Mouse (Mus musculus): Measurements from ENCODE around the gene Gm5751. TPM values are rescaled to one million over a fixed set of nuclear protein-coding genes. Genes with fewer than 3 reads are reported as not detected.

Gm5751 gene
- polyA plus RNA-seq, 1 experiment from 2014 or later, result not detected

DNA sequence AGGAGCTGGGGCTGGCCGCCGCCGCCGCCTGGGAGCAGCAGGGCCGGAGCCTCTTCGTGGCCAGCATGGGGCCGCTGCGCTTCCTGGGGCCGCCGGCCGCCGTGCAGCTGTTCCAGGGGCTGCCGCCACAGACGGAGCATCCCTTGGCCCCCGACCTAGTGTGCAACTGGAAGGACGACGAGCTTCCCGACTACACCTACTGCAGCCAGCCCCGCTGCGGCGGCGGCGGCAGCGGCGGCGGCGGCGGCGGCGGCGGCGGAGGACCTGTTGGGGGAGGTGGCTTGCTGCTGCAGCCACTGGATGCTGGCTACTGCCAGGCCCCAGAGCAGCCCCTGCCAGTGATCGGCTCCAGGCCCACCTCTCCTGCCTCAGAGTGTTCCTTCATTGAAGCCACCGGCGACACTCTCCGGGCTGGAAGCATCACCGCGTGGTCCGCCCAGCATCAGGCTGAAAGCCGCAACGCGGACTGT is 19.2 kb downstream of the Gm5751 start:
- H3K9me3 ChIP-seq (ENCODE audit: control insufficient read depth, low read depth, low read length), result no peaks in the 10 kb centered on the region
- 27% methylated on average over 37 of the region's 42 CpGs for WGBS
- H3K4me3 ChIP-seq (ENCODE audit: low read depth, low read length), result peak overlapping the region; percentile 47
- H3K36me3 ChIP-seq (ENCODE audit: control insufficient read depth, insufficient read depth, low read length), result no peaks in the 10 kb centered on the region
- H3K27me3 ChIP-seq (ENCODE audit: control insufficient read depth, insufficient read depth, low read length), result no peaks in the 10 kb centered on the region
- no peaks in the 10 kb centered on the region for H3K4me1 ChIP-seq (ENCODE audit: control insufficient read depth, insufficient read depth, low read length)
- peak; percentile 65 for ATAC-seq (ENCODE audit: insufficient number of reproducible peaks, insufficient read depth, low FRiP score, low read depth)
- peak overlapping the region; percentile 86 for H3K27ac ChIP-seq (ENCODE audit: low read length)
- peak overlapping the region; percentile 53 for H3K9ac ChIP-seq (replicated peaks; ENCODE audit: low read depth, low read length)
- H3K4me2 ChIP-seq (replicated peaks; ENCODE audit: low read depth, low read length), result peak overlapping the region; percentile 46

GRCm38 (mm10) chrX:8900823-8901222 is 26.8 kb downstream of the Gm5751 start:
- H3K9ac ChIP-seq (replicated peaks; ENCODE audit: low read depth, low read length), result no peak overlapping the region
- H3K27me3 ChIP-seq (ENCODE audit: control insufficient read depth, insufficient read depth, low read length), result no peaks in the 10 kb centered on the region
- no peaks in the 10 kb centered on the region for H3K4me1 ChIP-seq (ENCODE audit: control insufficient read depth, insufficient read depth, low read length)
- no peak for ATAC-seq (ENCODE audit: insufficient number of reproducible peaks, insufficient read depth, low FRiP score, low read depth)
- H3K27ac ChIP-seq (ENCODE audit: low read length), result no peak overlapping the region
- no peaks in the 10 kb centered on the region for H3K9me3 ChIP-seq (ENCODE audit: control insufficient read depth, low read depth, low read length)
- WGBS, result 72% methylated on average over 4 of the region's 4 CpGs
- no peak overlapping the region for H3K4me2 ChIP-seq (replicated peaks; ENCODE audit: low read depth, low read length)
- no peak overlapping the region for H3K4me3 ChIP-seq (ENCODE audit: low read depth, low read length)
- H3K36me3 ChIP-seq (ENCODE audit: control insufficient read depth, insufficient read depth, low read length), result no peaks in the 10 kb centered on the region

- no peak for ATAC-seq (ENCODE audit: insufficient number of reproducible peaks, insufficient read depth, low FRiP score, low read depth)
- H3K4me1 ChIP-seq (ENCODE audit: control insufficient read depth, insufficient read depth, low read length), result no peaks in the 10 kb centered on the region
- H3K9ac ChIP-seq (replicated peaks; ENCODE audit: low read depth, low read length), result no peak overlapping the region
- H3K4me3 ChIP-seq (ENCODE audit: low read depth, low read length), result no peak overlapping the region
- H3K27ac ChIP-seq (ENCODE audit: low read length), result no peak overlapping the region
- no peaks in the 10 kb centered on the region for H3K36me3 ChIP-seq (ENCODE audit: control insufficient read depth, insufficient read depth, low read length)
- no peak overlapping the region for H3K4me2 ChIP-seq (replicated peaks; ENCODE audit: low read depth, low read length)
- no peaks in the 10 kb centered on the region for H3K27me3 ChIP-seq (ENCODE audit: control insufficient read depth, insufficient read depth, low read length)
- WGBS, result 27% methylated on average over 7 of the region's 7 CpGs
- no peaks in the 10 kb centered on the region for H3K9me3 ChIP-seq (ENCODE audit: control insufficient read depth, low read depth, low read length)
Measured at GRCm38 (mm10) chrX:8901906-8902472, 27.9 kb downstream of the Gm5751 start.

DNA sequence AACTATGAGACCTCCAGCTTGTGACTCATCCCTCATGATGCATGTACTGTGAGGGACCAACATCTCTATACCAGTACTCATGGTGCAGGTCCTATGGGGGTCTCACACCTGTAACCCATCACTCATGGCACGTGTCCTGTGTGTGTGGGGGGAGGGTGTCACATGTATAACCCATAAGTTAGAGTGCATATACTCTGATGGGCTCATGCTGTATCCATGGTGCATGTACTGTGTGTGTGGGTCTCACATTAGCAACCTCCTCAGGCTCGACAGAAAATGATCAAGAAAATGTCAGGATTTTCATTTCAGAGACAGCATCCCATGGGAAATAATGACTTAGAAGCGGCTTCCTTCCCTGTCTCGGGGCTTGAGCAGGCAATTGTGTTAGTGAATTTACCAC is 47.0 kb downstream of the Gm5751 start:
- H3K4me3 ChIP-seq (ENCODE audit: low read depth, low read length), result no peak overlapping the region
- WGBS, result 80% methylated on average over 4 of the region's 4 CpGs
- no peak overlapping the region for H3K4me2 ChIP-seq (replicated peaks; ENCODE audit: low read depth, low read length)
- no peak overlapping the region for H3K9ac ChIP-seq (replicated peaks; ENCODE audit: low read depth, low read length)
- ATAC-seq (ENCODE audit: insufficient number of reproducible peaks, insufficient read depth, low FRiP score, low read depth), result no peak
- no peaks in the 10 kb centered on the region for H3K4me1 ChIP-seq (ENCODE audit: control insufficient read depth, insufficient read depth, low read length)
- H3K27me3 ChIP-seq (ENCODE audit: control insufficient read depth, insufficient read depth, low read length), result no peaks in the 10 kb centered on the region
- no peaks in the 10 kb centered on the region for H3K9me3 ChIP-seq (ENCODE audit: control insufficient read depth, low read depth, low read length)
- H3K27ac ChIP-seq (ENCODE audit: low read length), result no peak overlapping the region
- no peaks in the 10 kb centered on the region for H3K36me3 ChIP-seq (ENCODE audit: control insufficient read depth, insufficient read depth, low read length)

DNA sequence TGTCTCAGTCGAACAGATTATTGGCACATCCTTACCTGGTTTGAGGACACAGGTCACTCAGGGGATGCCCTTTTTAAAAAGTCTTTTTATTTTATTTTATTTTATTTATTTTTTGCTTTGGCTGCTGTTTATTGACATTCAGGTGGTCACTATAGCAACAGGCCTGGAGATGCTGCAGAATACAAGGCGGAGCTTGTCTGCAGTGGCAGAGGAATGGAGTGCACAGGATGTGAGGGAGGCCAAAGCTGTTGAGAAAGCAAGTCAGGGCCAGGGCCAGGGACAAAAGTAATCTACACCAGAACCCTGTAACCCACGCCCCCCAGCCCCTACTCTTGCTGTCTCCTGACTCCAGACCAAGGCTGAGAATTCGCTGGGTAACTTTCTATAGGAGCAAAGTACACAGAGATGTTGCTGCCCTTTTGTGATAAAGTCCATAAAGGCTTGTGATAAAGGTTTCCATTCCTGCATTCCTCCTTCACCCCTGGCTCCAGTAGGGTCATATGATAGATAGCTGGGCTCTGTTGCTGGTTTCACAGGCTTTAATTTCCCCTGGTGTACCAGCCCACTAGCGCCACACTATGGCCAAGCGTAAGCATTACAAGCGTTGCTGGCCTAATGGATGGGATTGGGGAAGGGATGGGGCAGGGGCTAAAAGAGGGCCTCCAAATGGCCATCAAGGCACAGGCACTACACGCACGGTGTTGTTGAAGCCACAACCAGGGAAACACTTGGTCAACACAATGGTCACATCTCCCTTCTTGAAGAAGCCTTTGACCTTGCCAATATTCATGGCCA is 48.0 kb downstream of the Gm5751 start:
- no peaks in the 10 kb centered on the region for H3K36me3 ChIP-seq (ENCODE audit: control insufficient read depth, insufficient read depth, low read length)
- H3K27me3 ChIP-seq (ENCODE audit: control insufficient read depth, insufficient read depth, low read length), result no peaks in the 10 kb centered on the region
- H3K9ac ChIP-seq (replicated peaks; ENCODE audit: low read depth, low read length), result no peak overlapping the region
- WGBS, result 54% methylated on average over 9 of the region's 9 CpGs
- no peak overlapping the region for H3K27ac ChIP-seq (ENCODE audit: low read length)
- H3K9me3 ChIP-seq (ENCODE audit: control insufficient read depth, low read depth, low read length), result no peaks in the 10 kb centered on the region
- H3K4me3 ChIP-seq (ENCODE audit: low read depth, low read length), result no peak overlapping the region
- H3K4me2 ChIP-seq (replicated peaks; ENCODE audit: low read depth, low read length), result no peak overlapping the region
- H3K4me1 ChIP-seq (ENCODE audit: control insufficient read depth, insufficient read depth, low read length), result no peaks in the 10 kb centered on the region
- no peak for ATAC-seq (ENCODE audit: insufficient number of reproducible peaks, insufficient read depth, low FRiP score, low read depth)

DNA sequence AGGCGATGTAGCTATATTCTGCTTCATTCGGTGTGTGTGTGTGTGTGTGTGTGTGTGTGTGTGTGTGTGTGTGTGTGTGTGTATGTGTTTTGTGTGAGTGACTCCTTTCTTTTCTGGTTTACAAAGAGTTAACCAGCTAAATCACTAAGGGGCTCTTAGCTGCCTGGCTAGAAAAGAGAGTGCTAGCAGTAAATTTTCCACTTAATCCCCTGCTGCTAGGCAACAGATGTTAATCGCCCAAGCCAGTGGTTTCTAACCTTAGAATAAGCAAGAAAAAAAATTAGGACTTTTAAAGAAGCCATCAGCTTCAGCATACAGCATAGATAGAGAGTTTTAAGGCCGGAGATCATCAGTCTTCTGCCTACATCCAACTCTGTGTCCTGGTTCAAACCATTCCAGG is 53.3 kb downstream of the Gm5751 start:
- WGBS, result 33% methylated on average over 4 of the region's 4 CpGs
- H3K27me3 ChIP-seq (ENCODE audit: control insufficient read depth, insufficient read depth, low read length), result no peaks in the 10 kb centered on the region
- H3K9me3 ChIP-seq (ENCODE audit: control insufficient read depth, low read depth, low read length), result no peaks in the 10 kb centered on the region
- no peak overlapping the region for H3K27ac ChIP-seq (ENCODE audit: low read length)
- H3K9ac ChIP-seq (replicated peaks; ENCODE audit: low read depth, low read length), result no peak overlapping the region
- H3K4me1 ChIP-seq (ENCODE audit: control insufficient read depth, insufficient read depth, low read length), result no peaks in the 10 kb centered on the region
- no peak for ATAC-seq (ENCODE audit: insufficient number of reproducible peaks, insufficient read depth, low FRiP score, low read depth)
- no peak overlapping the region for H3K4me3 ChIP-seq (ENCODE audit: low read depth, low read length)
- H3K36me3 ChIP-seq (ENCODE audit: control insufficient read depth, insufficient read depth, low read length), result no peaks in the 10 kb centered on the region
- H3K4me2 ChIP-seq (replicated peaks; ENCODE audit: low read depth, low read length), result no peak overlapping the region

Other genes starting within 250 kb of the Gm5751 start
- not detected in 2 replicates for gene Ssxb8, start 183.4 kb upstream of the Gm5751 start, polyA plus RNA-seq (2014; fragmentation: Nextera tagmentation; extraction: Ambion mirVana)
- gene Ssx9, start 125.8 kb upstream of the Gm5751 start, polyA plus RNA-seq (2014; fragmentation: Nextera tagmentation; extraction: Ambion mirVana), result not detected in 2 replicates
- gene Ssxb5, start 70.6 kb upstream of the Gm5751 start, polyA plus RNA-seq (2014; fragmentation: Nextera tagmentation; extraction: Ambion mirVana), result not detected in 2 replicates
- not detected in 2 replicates for gene Gm6592, start 30.3 kb upstream of the Gm5751 start, polyA plus RNA-seq (2014; fragmentation: Nextera tagmentation; extraction: Ambion mirVana)
- 5.6 and 6.3 TPM in 2 replicates for gene B630019K06Rik, start 18.1 kb downstream of the Gm5751 start, polyA plus RNA-seq (2014; fragmentation: Nextera tagmentation; extraction: Ambion mirVana)
- gene Fthl17b, start 88.7 kb downstream of the Gm5751 start, polyA plus RNA-seq (2014; fragmentation: Nextera tagmentation; extraction: Ambion mirVana), result not detected in 2 replicates
- gene Fthl17c, start 102.3 kb downstream of the Gm5751 start, polyA plus RNA-seq (2014; fragmentation: Nextera tagmentation; extraction: Ambion mirVana), result not detected in 2 replicates
- gene Fthl17d, start 112.5 kb downstream of the Gm5751 start, polyA plus RNA-seq (2014; fragmentation: Nextera tagmentation; extraction: Ambion mirVana), result not detected in 2 replicates
- gene Fthl17e, start 159.2 kb downstream of the Gm5751 start, polyA plus RNA-seq (2014; fragmentation: Nextera tagmentation; extraction: Ambion mirVana), result not detected in 2 replicates
- gene Fthl17f, start 188.8 kb downstream of the Gm5751 start, polyA plus RNA-seq (2014; fragmentation: Nextera tagmentation; extraction: Ambion mirVana), result not detected in 2 replicates
- gene 4930402K13Rik, start 230.3 kb downstream of the Gm5751 start, polyA plus RNA-seq (2014; fragmentation: Nextera tagmentation; extraction: Ambion mirVana), result not detected in 2 replicates

Measured in stomach, embryonic 14.5 days (tissue).